Mouse (Mus musculus): ENCODE measurements at regions not wholly inside any gene's neighbourhood (a gene's known extent, or its start where the extent isn't known, plus 50 kb on each side); places are given as distances from the start of the nearest gene placed in this dataset.

- H3K36me3 ChIP-seq (replicated peaks): no peaks in the 10 kb centered on the region
- H3K27me3 ChIP-seq (ENCODE audit: poor library complexity, severe bottlenecking): peaks cover 18% of the 10 kb centered on the region; the same call in 1 of the 2 replicates
- peak overlapping the region; percentile 51; the same call in 1 of the 2 replicates for H3K27ac ChIP-seq
- no peaks in the 10 kb centered on the region for H3K9me3 ChIP-seq
- no peak for DNase-seq (ENCODE audit: extremely low spot score, low spot score)
- peaks cover 46% of the 10 kb centered on the region for H3K4me1 ChIP-seq
- H3K4me3 ChIP-seq: no peak overlapping the region
- WGBS: 70% methylated on average over 7 of the region's 7 CpGs
Observed at GRCm38 (mm10) chr2:17838381-17838680, 107.1 kb upstream of the Nebl start.

GRCm38 (mm10) chr2:17837541-17838380 lies 106.5 kb upstream of the Nebl start:
- Histone ChIP-seq H3K27ac (peak overlapping the region; percentile 51), H3K4me1 (peaks cover 46% of the 10 kb centered on the region), H3K36me3 (replicated peaks) (no peaks in the 10 kb centered on the region), H3K27me3 (ENCODE audit: poor library complexity, severe bottlenecking) (peaks cover 18% of the 10 kb centered on the region; the same call in 1 of the 2 replicates), H3K9me3 (no peaks in the 10 kb centered on the region), H3K4me3 (no peak overlapping the region)
- WGBS: 67% methylated on average over 14 of the region's 14 CpGs
- no peak for DNase-seq (ENCODE audit: extremely low spot score, low spot score)

GRCm38 (mm10) chr2:17832726-17833125 lies 101.5 kb upstream of the Nebl start:
- 84% methylated on average over 3 of the region's 3 CpGs for WGBS
- no peak for DNase-seq (ENCODE audit: extremely low spot score, low spot score)
- Histone ChIP-seq H3K36me3 (replicated peaks) (no peaks in the 10 kb centered on the region), H3K4me3 (no peak overlapping the region), H3K27ac (no peak overlapping the region), H3K9me3 (no peaks in the 10 kb centered on the region), H3K27me3 (ENCODE audit: poor library complexity, severe bottlenecking) (peaks cover 18% of the 10 kb centered on the region; the same call in 1 of the 2 replicates), H3K4me1 (peaks cover 16% of the 10 kb centered on the region)

GRCm38 (mm10) chr2:17830216-17830615 lies 99.0 kb upstream of the Nebl start:
- peaks cover 10% of the 10 kb centered on the region for H3K4me1 ChIP-seq
- 83% methylated on average over 5 of the region's 5 CpGs for WGBS
- no peak for DNase-seq (ENCODE audit: extremely low spot score, low spot score)

GRCm38 (mm10) chr2:17825271-17825670 lies 94.0 kb upstream of the Nebl start:
- no peak for DNase-seq (ENCODE audit: extremely low spot score, low spot score)
- no peaks in the 10 kb centered on the region for H3K36me3 ChIP-seq (replicated peaks)
- 0 out of 2 replicates have a peak, but pooled peaks cover 9% of the 10 kb centered on the region for H3K27me3 ChIP-seq (ENCODE audit: poor library complexity, severe bottlenecking)
- no peaks in the 10 kb centered on the region for H3K9me3 ChIP-seq
- H3K4me1 ChIP-seq: peaks cover 12% of the 10 kb centered on the region
- WGBS: 90% methylated on average over 2 of the region's 2 CpGs
- no peak overlapping the region for H3K4me3 ChIP-seq
- no peak overlapping the region for H3K27ac ChIP-seq

More at GRCm38 (mm10) chr2:17830216-17830615, 99.0 kb upstream of the Nebl start:
- no peak overlapping the region for H3K27ac ChIP-seq
- H3K9me3 ChIP-seq: no peaks in the 10 kb centered on the region
- H3K27me3 ChIP-seq (ENCODE audit: poor library complexity, severe bottlenecking): no peaks in the 10 kb centered on the region; the same call in 1 of the 2 replicates
- no peaks in the 10 kb centered on the region for H3K36me3 ChIP-seq (replicated peaks)
- no peak overlapping the region for H3K4me3 ChIP-seq

- 90% methylated on average over 5 of the region's 5 CpGs for WGBS
- H3K27ac ChIP-seq: no peak overlapping the region
- H3K27me3 ChIP-seq (ENCODE audit: poor library complexity, severe bottlenecking): 0 out of 2 replicates have a peak, but pooled peaks cover 9% of the 10 kb centered on the region
- H3K9me3 ChIP-seq: no peaks in the 10 kb centered on the region
- H3K4me1 ChIP-seq: peaks cover 9% of the 10 kb centered on the region
- DNase-seq (ENCODE audit: extremely low spot score, low spot score): peak; percentile 6
- no peaks in the 10 kb centered on the region for H3K36me3 ChIP-seq (replicated peaks)
- H3K4me3 ChIP-seq: no peak overlapping the region
Observed at GRCm38 (mm10) chr2:17824176-17824575, 92.9 kb upstream of the Nebl start.

GRCm38 (mm10) chr2:17822621-17823006 lies 91.3 kb upstream of the Nebl start:
- Histone ChIP-seq H3K4me1 (peaks cover 9% of the 10 kb centered on the region), H3K36me3 (replicated peaks) (no peaks in the 10 kb centered on the region), H3K4me3 (no peak overlapping the region), H3K27ac (no peak overlapping the region), H3K9me3 (no peaks in the 10 kb centered on the region), H3K27me3 (ENCODE audit: poor library complexity, severe bottlenecking) (0 out of 2 replicates have a peak, but pooled peaks cover 9% of the 10 kb centered on the region)
- 75% methylated on average over 4 of the region's 4 CpGs for WGBS
- DNase-seq (ENCODE audit: extremely low spot score, low spot score): no peak

GRCm38 (mm10) chr2:17821878-17822620 lies 90.8 kb upstream of the Nebl start:
- Histone ChIP-seq H3K4me1 (peaks cover 9% of the 10 kb centered on the region), H3K27ac (no peak overlapping the region), H3K27me3 (ENCODE audit: poor library complexity, severe bottlenecking) (0 out of 2 replicates have a peak, but pooled peaks cover 9% of the 10 kb centered on the region), H3K36me3 (replicated peaks) (no peaks in the 10 kb centered on the region), H3K4me3 (no peak overlapping the region), H3K9me3 (no peaks in the 10 kb centered on the region)
- 77% methylated on average over 13 of the region's 13 CpGs for WGBS
- peak; percentile 13 for DNase-seq (ENCODE audit: extremely low spot score, low spot score)

- Histone ChIP-seq H3K36me3 (replicated peaks) (no peaks in the 10 kb centered on the region), H3K4me3 (no peak overlapping the region), H3K9me3 (no peaks in the 10 kb centered on the region), H3K27me3 (ENCODE audit: poor library complexity, severe bottlenecking) (no peaks in the 10 kb centered on the region), H3K4me1 (peaks cover 18% of the 10 kb centered on the region), H3K27ac (peak overlapping the region; percentile 42)
- no peak for DNase-seq (ENCODE audit: extremely low spot score, low spot score)
- WGBS: 29% methylated on average over 7 of the region's 7 CpGs
Observed at GRCm38 (mm10) chr2:17811943-17812670, 80.8 kb upstream of the Nebl start.

Measured in forebrain, embryonic 10.5 days (tissue).